Mouse (Mus musculus): Measurements from ENCODE around the gene Pcp2.
"Not testable (repeated sequence)": the region's sequence is repeated elsewhere in the genome, so short reads cannot be mapped to it uniquely, and the experiment has no call there.

Pcp2 gene

DNA sequence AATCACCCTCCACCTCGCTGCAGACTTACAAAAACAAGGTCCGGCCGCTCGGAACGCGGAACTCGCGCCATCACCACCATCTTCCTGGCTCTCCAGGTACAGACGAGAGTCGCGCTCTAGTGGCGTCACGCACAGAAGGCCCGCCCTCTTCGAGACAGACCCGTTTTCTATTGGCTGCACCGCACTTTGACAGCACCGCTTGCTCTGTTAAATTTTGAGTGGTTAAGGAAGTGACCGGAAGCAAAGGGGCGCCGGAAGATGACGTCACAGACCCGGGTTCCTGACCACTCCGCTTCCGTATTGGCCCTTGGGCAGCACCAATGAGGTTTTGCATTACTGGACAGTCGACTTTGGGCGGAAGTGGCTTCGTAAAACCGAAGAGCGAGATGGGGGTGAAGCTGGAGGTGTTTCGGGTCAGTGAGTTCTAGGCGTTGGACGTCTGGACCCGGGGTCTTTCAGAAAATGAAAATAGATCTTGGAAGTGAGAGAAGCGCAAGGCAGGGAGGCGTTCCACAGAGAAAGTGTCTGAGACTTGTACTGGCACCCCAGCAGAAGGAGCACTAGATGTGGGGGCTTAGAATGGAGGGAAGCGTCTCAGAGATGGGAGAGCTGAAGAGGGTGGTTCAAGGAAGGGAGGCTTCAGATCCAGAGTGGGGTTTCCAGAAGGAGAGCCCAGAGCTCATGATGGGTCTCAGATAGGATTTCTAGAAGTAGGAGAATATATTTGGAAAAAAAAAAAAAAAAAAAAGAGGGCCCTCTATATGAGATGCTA lies 4.0 kb downstream of the Pcp2 start, which contains the start of the genes Xab2 and Pet100:
Gene Xab2, minus strand, starts transcription at position 118 of the 772 bp plus-strand sequence.
Gene Pet100, plus strand, starts transcription at position 350 of the 772 bp plus-strand sequence.
- DNase-seq (ENCODE audit: low read depth, low spot score): peak; percentile 100

DNA sequence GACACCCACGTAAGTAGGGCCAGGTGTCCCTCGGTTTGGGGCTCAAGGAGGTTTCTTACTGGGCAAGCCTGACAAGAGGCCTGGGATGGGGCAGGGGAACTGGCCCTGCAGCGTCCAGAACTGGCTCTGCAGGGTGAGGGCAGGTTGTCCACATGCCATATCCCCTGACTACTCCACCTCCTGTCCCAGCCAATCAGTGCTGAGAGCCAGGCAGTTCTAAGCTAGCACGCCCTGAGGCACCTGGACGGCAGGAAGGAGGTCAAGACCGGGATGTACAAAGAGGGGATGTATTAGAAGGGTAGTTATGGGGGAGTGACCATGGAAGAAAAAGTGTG lies 15.6 kb downstream of the Pcp2 start:
- DNase-seq (ENCODE audit: low read depth, low spot score): no peak

DNA sequence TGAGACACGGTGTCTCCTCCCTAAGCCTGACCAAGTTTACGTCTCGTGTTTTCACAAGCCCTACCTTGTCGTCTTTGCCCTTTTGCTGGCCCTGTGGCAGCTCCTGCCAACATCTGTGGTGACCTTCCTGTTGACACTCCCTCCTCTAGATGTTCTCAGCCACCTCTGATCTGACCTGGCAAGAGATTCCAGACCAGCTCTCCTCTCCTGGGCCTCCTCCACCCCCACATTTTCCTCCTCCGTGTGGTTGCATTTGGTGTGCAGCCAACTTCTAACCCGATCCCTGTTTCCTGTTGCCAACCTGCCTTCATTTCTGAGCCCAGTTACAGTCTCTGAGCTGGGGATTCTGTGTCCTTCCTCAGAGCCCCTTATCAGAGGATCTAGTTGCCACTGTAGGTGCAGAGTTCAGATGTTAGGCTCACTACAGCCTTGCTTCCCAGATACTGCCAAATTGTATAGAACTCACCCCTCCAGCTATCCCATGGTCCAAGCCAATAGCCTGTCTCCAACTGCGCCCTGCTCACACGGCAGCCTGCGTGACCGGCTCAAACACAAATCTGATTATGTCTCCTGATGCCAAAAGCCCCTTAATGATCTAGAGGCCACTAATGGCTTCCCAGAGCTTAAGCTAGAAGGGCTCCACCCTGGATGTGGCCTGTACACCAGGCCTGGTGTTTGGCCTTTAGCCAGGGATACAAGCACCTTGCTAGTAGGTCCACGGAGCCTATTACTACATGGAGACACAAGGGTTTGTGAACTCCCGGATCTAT lies 16.1 kb downstream of the Pcp2 start:
- DNase-seq (ENCODE audit: low read depth, low spot score): no peak

DNA sequence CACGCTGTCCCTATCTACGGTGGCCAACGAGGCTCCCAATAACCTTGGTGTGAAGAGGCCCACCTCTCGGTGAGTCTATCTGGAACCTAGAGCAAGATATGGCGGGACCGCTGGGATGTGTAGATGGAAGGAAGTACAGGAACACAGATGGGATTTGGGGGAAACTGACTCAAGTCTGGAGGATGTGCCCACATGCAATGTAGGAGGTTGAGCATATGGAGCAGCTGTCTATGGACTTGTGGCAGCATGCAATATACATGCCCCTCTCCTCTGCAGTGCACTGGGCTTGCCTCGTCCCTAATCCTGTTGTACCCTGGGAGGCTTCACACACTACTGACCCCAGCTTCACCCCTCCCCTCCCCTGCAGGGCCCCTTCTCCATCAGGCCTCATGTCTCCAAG lies 17.5 kb downstream of the Pcp2 start:
- no peak for DNase-seq (ENCODE audit: low read depth, low spot score)

DNA sequence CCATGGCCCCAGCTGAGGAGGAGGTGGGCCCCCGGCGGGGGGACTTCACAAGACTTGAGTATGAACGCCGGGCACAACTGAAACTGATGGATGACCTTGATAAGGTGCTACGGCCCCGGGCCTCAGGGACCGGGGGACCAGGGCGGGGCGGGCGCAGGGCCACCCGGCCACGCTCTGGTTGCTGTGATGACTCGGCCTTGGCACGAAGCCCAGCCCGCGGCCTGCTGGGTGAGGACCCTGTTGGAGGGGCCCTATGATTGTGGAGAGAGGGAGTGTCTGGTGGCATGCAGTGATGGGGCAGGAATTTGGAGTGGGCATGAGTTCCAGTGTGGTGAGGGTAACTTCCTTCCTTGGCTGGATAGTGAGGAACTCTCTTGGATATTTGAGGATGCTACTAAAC lies 18.8 kb downstream of the Pcp2 start:
- DNase-seq (ENCODE audit: low read depth, low spot score): no peak

DNA sequence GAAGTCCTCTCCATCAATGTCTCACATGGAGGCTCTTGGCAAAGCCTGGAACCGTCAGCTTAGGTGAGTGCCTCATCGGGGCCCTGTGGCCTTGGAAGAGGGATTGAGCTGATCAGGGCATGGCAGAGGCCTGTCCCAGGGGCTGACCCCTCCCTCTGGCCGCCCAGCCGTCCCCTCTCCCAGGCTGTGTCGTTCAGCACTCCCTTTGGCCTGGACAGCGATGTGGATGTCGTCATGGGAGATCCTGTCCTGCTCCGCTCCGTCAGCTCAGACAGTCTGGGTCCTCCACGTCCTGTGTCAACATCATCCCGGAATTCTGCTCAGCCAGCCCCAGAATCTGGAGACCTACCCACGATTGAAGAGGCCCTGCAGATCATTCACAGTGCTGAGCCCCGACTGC lies 21.9 kb downstream of the Pcp2 start:
- DNase-seq (ENCODE audit: low read depth, low spot score): no peak

DNA sequence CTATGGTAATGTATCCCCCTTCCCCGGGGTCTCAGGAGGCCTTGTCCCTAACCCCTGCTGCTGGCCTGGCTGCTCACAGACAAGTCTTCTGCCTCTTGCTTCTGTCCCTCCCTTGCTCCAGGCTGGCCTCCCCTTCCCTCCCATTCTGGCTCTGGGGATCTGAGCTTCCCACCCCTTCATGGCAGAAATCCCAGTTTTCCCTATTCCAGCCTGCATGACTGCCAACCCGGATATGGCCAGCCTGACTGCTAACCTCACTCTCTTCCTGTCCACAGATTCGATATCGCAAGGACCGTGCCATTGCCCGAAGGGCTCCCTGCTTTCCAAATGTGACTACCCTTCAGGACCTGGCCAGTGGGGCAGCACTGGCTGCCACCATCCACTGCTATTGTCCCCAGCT lies 24.9 kb downstream of the Pcp2 start:
- no peak for DNase-seq (ENCODE audit: low read depth, low spot score)

DNA sequence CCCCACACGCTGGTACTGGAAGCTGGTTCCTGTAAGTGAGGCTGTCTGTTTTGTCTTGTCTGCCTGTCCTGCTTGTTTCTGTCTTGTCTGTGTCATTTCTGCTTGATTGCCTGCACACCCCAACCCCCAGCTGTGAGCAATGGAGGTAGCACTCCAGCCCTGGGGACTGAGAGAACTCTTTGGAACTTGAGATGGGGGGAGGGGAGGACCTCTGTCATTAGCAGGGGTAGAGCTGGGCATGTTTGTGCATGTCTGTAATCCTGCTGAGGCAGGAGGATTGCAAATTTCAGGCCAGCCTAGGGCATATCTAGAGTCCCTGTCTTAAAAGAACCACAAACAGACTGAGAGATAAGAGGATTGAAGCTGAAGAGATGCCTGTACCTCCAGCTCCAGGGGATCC lies 26.1 kb downstream of the Pcp2 start:
- DNase-seq (ENCODE audit: low read depth, low spot score): no peak

DNA sequence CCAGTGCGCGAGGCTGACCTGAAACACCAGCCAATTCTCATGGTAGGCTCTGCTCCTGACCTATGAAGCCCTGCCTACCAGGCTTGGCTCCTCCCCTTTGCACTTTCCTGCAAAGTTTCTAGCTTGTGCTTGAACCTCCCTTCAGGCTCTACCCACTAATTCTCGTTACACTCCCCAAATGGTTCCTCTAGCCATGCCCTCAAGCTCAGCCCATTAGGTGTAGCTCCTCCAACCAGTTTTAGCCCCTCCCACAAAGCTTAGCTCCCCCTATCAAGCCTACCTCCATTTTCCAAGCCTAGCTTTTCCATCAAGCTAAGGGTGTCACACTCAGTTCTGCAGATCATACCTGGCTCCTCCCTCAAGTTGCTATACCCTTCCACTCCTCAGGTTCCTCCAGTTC lies 27.3 kb downstream of the Pcp2 start:
- DNase-seq (ENCODE audit: low read depth, low spot score): no peak

DNA sequence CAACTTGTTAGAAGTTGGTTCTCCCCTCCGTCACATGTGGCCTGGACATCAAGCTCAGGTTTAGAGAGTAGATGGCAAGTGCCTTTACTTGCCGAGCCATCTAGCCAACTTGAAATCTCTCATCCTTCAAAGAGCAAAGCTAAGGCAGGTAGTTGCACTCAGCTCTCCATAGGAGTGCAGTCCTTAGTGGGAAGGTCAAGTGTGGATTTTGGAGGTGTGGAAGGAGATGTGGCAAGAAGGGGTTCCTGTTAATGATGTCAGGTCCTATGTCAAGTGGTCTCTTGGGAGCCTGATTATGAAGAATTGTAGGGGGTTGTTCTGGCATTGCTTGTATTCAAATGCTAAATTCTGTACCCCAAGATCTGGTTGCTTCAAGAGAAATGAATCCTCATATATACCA lies 30.9 kb downstream of the Pcp2 start:
- no peak for DNase-seq (ENCODE audit: low read depth, low spot score)

DNA sequence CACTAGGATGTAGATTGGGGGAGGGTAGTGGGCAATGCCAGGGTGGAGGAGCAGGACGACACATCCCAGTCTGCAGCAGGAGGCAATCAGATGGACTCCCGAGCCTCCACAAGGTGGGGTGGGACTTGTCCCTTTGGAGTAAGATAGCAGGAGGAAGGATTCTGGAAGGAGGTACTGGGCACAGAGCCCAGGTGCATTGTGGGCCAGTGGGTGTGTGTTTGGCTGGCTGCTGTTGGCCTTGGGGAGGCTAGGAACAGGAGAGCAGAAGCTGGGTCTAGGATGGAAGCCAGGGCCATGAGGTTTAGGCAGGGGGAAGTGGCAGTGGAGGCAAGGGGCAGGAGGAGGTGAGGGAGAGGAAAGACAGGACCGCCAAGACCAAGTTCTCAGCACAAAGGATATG lies 31.9 kb downstream of the Pcp2 start:
- no peak for DNase-seq (ENCODE audit: low read depth, low spot score)

DNA sequence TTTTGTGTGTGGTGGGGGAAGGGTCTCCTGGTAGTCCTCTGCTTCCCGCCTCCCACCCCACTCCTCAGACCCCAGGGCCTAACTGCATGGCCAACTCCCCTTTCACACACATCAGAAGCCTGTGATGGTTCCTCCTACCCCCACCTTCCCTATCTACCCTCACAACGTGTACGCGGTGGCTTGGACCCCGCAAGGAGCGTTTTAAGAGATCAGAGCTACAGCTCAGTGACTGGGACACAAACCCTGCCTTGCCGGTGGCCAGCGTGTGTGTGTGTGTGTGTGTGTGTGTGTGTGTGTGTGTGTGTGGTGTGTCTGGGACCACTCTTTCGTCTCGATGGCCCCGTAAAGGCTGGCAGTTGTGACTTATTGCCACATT lies 37.1 kb downstream of the Pcp2 start:
- DNase-seq (ENCODE audit: low read depth, low spot score): no peak

DNA sequence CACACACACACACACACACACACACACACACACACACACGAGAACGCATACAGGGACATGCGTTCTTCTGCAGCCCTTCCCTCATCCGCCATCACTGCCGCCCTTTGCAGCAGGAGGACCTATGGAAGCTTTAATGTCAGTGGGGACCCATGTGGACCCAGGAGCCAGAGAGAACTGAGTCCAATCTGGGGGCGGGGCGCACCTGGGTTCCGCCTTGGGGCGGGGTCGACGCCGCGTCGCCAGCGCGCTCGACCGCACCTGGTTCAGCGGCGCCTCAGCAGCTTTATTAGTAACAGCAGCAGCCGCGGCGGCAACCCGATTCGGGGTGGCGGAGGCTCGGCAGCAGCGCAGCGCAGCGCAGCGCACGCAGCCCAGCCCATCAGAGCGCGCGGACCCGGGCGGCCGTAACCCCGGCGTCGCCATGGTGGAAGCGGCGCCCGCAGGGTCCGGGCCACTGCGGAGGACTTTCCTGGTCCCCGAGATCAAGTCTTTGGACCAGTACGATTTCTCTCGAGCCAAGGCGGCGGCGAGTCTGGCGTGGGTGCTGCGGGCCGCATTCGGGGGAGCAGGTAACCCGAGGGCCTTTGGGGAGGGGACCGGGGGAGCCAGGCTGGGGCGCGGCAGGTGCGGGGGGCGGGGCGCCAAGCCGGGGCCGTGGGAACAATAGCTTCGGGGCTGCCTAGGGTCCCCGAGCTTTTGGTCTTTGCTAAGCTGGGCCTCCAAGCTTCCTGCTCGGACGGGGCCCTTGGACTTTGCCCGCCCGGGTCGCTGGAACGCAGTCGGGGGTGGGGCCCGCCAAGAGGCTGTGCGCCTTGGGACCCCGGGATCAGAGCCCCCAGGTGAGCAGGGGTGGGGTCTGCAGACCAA lies 37.7 kb downstream of the Pcp2 start:
- peak; percentile 32 for DNase-seq (ENCODE audit: low read depth, low spot score)

DNA sequence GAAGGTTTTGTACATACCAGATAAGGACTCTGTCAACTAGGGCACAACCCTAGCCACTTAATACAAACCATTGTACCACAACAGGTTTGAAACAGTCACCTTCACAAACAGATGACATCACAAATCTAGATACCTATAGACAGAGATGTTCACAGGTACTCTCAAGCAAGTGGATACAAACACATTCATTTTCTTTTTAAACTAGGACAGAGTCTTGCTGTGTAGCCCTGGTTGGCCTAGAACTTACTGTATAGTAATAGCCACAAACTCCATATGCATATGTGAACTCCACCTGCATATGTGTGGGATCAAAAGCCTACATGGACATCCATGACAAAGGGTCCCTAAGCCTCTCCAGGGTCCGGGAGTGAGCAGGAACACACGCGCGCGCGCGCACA lies 38.4 kb downstream of the Pcp2 start, which contains the start of gene Camsap3:
Gene Camsap3, plus strand, starts transcription at position 301 of the 398 bp plus-strand sequence.
- no peak for DNase-seq (ENCODE audit: low read depth, low spot score)

DNA sequence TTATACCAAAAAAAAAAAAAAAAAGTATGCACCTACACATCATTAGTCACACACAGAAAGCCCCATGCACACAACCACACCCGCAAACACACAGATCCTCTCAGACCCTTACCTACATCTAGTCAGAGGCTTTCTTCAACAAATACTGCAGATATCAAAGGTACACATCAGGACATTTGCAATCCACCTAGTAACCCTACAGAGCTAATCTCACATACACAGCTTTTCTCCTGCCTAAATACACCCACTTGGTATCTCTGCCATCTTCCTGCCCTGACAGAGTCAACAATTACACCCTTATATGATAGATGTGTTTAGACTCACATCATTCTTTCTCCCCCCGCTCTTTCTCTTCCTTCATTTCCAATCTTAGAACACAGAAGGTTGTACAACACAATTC lies 38.9 kb downstream of the Pcp2 start:
- no peak for DNase-seq (ENCODE audit: low read depth, low spot score)

DNA sequence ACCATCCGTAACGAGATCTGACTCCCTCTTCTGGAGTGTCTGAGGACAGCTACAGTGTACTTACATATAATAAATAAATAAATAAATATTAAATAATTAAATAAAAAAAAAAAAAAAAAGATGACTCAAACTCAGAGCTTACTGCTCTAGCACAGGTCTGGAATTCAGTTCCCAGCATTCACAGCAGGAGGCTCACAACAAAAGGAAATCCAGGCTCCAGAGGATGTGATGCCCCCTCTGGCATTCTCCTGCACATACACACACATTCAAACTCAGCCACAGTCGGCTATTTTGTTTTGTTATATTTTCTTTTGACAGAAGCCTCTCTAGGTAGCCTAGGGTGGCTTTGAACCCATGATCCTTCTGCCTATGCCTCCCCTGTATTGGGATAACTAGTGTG lies 43.4 kb downstream of the Pcp2 start:
- DNase-seq (ENCODE audit: low read depth, low spot score): not testable (repeated sequence)

DNA sequence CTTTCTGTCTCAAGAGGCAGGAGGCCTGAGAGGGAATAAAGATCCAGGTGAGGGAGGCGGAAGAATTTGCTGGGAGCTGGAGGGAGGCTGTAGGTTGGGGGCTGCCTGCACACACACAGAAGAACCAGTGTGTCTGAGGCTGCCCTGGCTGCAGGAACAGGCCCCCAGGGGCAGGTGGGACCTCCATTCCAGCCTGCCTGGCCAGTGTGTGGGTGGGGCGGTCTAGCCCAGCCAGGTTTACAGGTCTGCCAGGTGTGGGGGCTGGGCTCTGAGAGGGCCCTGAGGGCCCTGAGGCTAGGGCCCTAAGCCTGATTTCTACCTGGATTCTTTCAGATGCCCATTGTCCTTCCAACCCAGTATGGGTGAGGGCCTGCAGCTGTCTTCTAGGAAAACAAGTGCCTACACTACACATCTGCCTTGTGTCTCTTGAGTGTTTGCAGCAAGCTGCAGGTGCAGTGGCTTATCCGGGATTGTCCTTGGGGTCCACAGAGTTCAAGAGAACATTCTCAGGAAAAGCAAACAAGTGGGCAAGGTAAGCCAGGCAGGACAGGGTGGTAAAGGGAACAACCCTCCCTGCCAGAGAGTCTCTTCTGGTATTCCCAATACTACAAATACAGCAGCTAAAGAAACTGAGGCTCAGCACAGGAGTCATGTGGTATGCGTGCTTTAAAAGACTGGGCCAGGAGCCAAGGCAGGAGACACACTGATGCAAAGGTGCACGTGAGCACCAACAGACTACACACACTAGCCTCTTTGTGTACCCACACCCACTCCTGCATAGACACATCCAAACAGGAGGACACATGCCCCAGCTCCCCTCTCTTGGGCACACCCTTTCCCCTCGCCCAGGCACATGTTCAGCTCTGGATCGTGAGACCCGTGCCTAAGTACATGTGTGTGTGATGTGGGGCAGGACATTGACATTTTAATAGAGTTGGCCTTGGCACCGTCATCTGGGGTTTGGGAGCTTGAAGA lies 45.7 kb downstream of the Pcp2 start:
- no peak for DNase-seq (ENCODE audit: low read depth, low spot score)

DNA sequence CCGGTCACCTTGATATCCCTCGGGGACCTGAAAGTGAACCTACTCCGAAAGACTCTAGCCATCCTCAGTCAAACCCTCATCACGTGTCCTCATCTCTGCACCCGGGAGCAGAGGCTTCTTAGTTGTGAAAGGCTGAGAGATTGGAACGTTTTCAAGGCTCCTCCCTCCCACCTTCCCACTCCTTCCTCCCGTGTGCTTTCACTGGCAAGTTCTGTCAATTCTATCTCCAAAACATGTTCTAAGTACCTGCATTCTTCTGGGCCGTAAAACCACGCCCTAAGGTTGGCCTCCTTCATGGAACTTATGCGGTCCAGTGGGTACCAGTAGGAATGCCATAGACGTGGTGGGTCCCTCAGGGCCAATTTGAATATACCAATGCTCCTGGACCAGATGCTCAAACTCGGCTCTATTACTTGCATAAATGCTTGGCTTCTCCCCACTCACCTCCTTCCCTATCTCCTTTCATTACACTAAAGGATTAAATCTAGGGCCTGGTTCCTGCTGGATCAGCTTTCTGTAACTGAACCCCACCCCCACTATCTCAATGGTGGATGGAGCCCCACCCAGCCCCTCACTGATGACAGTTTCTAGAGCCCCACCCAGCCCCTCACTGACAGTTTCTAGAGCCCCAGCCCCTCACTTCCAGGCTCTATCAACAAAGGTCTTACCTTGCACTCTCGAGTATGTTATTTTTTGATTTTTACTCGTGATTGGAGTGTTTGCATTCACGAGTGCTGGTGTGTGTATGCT lies 49.0 kb downstream of the Pcp2 start:
- no peak for DNase-seq (ENCODE audit: low read depth, low spot score)

DNA sequence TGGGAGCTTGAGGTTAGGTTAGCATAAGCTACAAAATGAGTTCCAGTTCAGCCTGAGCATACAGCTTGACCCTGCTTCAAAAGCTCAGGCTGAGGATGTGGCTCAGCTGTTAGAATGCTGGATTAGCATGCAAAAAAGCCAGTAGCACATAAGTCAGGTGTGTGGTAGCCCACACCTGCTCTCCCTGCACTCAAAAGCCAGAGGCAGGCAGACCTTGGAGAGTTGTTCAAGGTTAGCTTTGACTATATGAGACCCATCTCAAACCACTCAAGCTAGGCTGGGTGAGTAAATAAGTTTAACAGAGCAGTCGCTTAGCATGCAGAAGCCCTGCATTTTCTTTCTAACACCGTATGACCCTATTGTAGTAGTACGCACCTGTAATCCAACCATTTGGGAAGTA lies 50.8 kb downstream of the Pcp2 start:
- DNase-seq (ENCODE audit: low read depth, low spot score): no peak
